24 mouse cellular contexts compared by ENCODE assay signal in genomic region chr8:96090231-96090630, GRCm38 (mm10).
DNase-seq lines count a peak whose midpoint lies in the region; ATAC-seq lines count a peak whose summit lies in the region.
"Had no signal": no experiment of that assay in that cellular context is flagged by ENCODE, and none has a peak within 500 bp of the region (broad histone marks: within the 10 kb centered on the region; RNA-seq: fewer than 3 reads in every experiment).

No protein-coding gene starts in this region.

- no peak overlapping the region for H3K4me2 ChIP-seq in midbrain, embryonic 11.5 days
- no peak overlapping the region for H3K4me2 ChIP-seq in midbrain, embryonic 14.5 days (ENCODE audit: low read length)
- H3K4me2 ChIP-seq: embryonic facial prominence, embryonic 13.5 days; embryonic facial prominence, embryonic 15.5 days; forebrain, embryonic 12.5 days had no signal

- 96% methylated on average over 1 of the region's 1 CpGs for WGBS in midbrain, embryonic 11.5 days
- WGBS in midbrain, embryonic 14.5 days = 90% methylated on average over 1 of the region's 1 CpGs

- no peaks in the 10 kb centered on the region for H3K36me3 ChIP-seq in midbrain, embryonic 11.5 days (ENCODE audit: control insufficient read depth, insufficient read depth, low read length)
- H3K36me3 ChIP-seq in midbrain, embryonic 14.5 days (ENCODE audit: control insufficient read depth, insufficient read depth, low read length) = no peaks in the 10 kb centered on the region
- H3K36me3 ChIP-seq: embryonic facial prominence, embryonic 13.5 days; embryonic facial prominence, embryonic 15.5 days; forebrain, embryonic 10.5 days; forebrain, embryonic 12.5 days; G1E had no signal

- H3K9me3 ChIP-seq in midbrain, embryonic 11.5 days (ENCODE audit: control insufficient read depth, low read length) = no peaks in the 10 kb centered on the region
- H3K9me3 ChIP-seq in midbrain, embryonic 14.5 days (ENCODE audit: control insufficient read depth, low read length) = no peaks in the 10 kb centered on the region
- H3K9me3 ChIP-seq: embryonic facial prominence, embryonic 13.5 days; embryonic facial prominence, embryonic 15.5 days; forebrain, embryonic 10.5 days; forebrain, embryonic 12.5 days; G1E had no signal

- DNase-seq in cerebellum, postnatal 4 days (ENCODE audit: low spot score in 2 of 2) = no peak
- DNase-seq in cerebellum, postnatal 10 days = peak; percentile 7 to 40
- DNase-seq in cerebellum, adult 9-11 months = no peak
- peak; percentile 41 for DNase-seq in midbrain, embryonic 11.5 days (ENCODE audit: low spot score, missing footprints)
- DNase-seq in midbrain, embryonic 14.5 days = no peak
- peak; percentile 45 for DNase-seq in brain, adult 2 months (ENCODE audit: low read depth, low spot score)
- DNase-seq: adrenal gland, adult 8-10 months; adrenal gland, postnatal 14 days; adrenal gland, postnatal 36 days; B cell, adult 2 months; cerebellum, adult 11-12 months; embryo, embryonic 11 days had no signal

- no peak overlapping the region for H3K4me3 ChIP-seq in midbrain, embryonic 11.5 days (ENCODE audit: low read depth, low read length)
- no peak overlapping the region for H3K4me3 ChIP-seq in midbrain, embryonic 14.5 days (replicated peaks; ENCODE audit: low read depth, low read length)
- H3K4me3 ChIP-seq: embryonic facial prominence, embryonic 13.5 days; embryonic facial prominence, embryonic 15.5 days; erythroblast, embryonic 14.5 days; forebrain, embryonic 10.5 days; forebrain, embryonic 12.5 days had no signal

- no peak overlapping the region for H3K9ac ChIP-seq in midbrain, embryonic 11.5 days (ENCODE audit: low read length)
- no peak overlapping the region for H3K9ac ChIP-seq in midbrain, embryonic 14.5 days (replicated peaks; ENCODE audit: low read length)
- H3K9ac ChIP-seq: embryonic facial prominence, embryonic 13.5 days; embryonic facial prominence, embryonic 15.5 days; forebrain, embryonic 12.5 days had no signal

- no peaks in the 10 kb centered on the region for H3K4me1 ChIP-seq in midbrain, embryonic 11.5 days (ENCODE audit: control insufficient read depth, insufficient read depth, low read length)
- H3K4me1 ChIP-seq in midbrain, embryonic 14.5 days (ENCODE audit: control insufficient read depth, insufficient read depth, low read length) = no peaks in the 10 kb centered on the region
- H3K4me1 ChIP-seq: embryonic facial prominence, embryonic 13.5 days; embryonic facial prominence, embryonic 15.5 days; forebrain, embryonic 10.5 days; forebrain, embryonic 12.5 days had no signal

- no peaks in the 10 kb centered on the region for H3K27me3 ChIP-seq in midbrain, embryonic 11.5 days (ENCODE audit: control insufficient read depth, insufficient read depth, low read length)
- H3K27me3 ChIP-seq in midbrain, embryonic 14.5 days (ENCODE audit: control insufficient read depth, insufficient read depth, low read length) = no peaks in the 10 kb centered on the region
- H3K27me3 ChIP-seq: embryonic facial prominence, embryonic 13.5 days; embryonic facial prominence, embryonic 15.5 days; forebrain, embryonic 12.5 days; Patski had no signal

- no peak overlapping the region for H3K27ac ChIP-seq in midbrain, embryonic 11.5 days (ENCODE audit: low read depth, low read length)
- H3K27ac ChIP-seq in midbrain, embryonic 14.5 days (replicated peaks; ENCODE audit: low read depth, low read length) = no peak overlapping the region
- H3K27ac ChIP-seq: embryonic facial prominence, embryonic 13.5 days; embryonic facial prominence, embryonic 15.5 days; forebrain, embryonic 10.5 days; forebrain, embryonic 12.5 days had no signal

- peak; percentile 68; the same call in 1 of the 2 replicates for ATAC-seq in cerebellum, adult (ENCODE audit: insufficient number of reproducible peaks, low FRiP score, low TSS enrichment)
- no peak for ATAC-seq in midbrain, embryonic 11.5 days (ENCODE audit: low FRiP score)
- no peak for ATAC-seq in midbrain, embryonic 14.5 days (ENCODE audit: low FRiP score, low TSS enrichment)
- ATAC-seq: activated CD4-positive, CD25-positive, alpha-beta regulatory T cell, adult 4 months; CD4-positive, CD25-positive, alpha-beta regulatory T cell, adult 4 months; forebrain, embryonic 14.5 days; forebrain, embryonic 16.5 days; Patski had no signal

Comparison
In these comparisons a context has a peak if more than half of its experiments do, and no peak if none do; other contexts are left out.
1. DNase-seq: peak in cerebellum, postnatal 10 days (2 of 2), midbrain, embryonic 11.5 days (single experiment) and brain, adult 2 months (single experiment); none in cerebellum, postnatal 4 days (0 of 2), cerebellum, adult 9-11 months (single experiment) and midbrain, embryonic 14.5 days (single experiment).